Mouse (Mus musculus) brain, embryonic 18.5 days (tissue): ENCODE measurements around the gene Tasp1.
"Not testable (repeated sequence)": the region's sequence is repeated elsewhere in the genome, so short reads cannot be mapped to it uniquely, and the experiment has no call there.

Experiments
- DNase-seq: peaks from one replicate; pipeline ENCODE4 v3.0.0-alpha.2; 2012; ENCODE audit warnings: low read depth, low spot score

Tasp1 gene

GRCm38 (mm10) chr2:140066353-140067314 lies at the start of gene Tasp1:
Tasp1 (minus strand) TSS chr2:140066805.
- peak; percentile 88 for DNase-seq

DNA sequence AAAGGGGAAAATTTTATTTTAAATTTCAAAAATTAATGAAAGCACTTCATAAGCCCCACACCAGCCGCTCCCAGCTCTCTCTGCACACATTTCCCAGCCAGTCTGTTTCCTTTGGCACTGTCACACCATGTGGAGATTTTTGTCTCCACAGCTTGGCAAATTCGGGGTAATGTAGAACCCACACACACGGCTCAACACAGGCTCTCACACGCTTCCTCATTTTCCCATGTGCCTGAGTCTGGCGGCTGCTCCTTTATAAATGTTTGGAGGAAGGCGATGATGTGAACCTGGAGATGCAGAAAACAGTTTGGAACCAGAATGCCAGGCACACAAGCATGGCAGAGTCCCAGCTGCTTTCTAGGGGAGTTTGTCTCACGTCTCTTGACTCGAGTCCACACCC lies 47.2 kb upstream of the Tasp1 start:
- DNase-seq: peak; percentile 20

DNA sequence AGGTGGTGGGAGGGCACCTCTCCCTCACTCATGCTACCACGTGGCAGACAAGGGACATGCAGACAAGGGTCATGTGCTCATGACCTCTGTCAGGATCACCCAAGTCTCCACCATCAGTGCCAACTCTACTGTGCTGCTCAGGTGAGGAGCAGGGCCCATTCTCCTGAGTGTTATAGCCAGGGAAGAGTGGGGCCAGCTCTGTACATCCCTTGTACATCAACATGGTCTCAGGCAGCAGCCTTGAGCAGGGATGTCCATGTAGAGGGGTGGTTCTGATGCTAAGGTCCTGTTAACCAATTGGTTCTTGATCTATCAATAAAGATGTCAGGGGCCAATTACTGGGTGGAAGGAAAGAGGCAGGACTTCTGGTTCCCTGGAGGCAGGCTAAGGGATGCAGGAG lies 42.3 kb upstream of the Tasp1 start:
- DNase-seq: no peak

- DNase-seq: no peak
Measured at GRCm38 (mm10) chr2:140107641-140108040, 41.0 kb upstream of the Tasp1 start.

DNA sequence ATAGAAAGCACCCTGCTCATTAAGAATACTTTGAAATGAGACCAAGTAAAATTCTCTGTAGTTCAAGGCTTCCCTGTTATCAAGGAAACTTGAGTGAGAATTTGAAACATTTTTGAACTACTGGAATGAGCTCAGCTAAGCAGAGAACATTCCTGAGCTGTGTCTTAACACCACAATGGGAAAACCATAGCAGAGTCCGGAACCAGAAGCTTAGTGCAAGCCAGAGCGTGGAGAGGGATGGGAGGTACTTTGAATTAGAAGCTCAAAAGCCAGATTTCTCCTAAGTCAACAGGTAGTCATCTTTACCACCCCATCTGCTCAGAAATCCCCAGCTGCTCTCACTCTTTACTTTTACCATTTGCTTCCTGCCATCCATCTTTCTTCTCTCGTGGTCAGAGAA lies 38.3 kb upstream of the Tasp1 start:
- no peak for DNase-seq

GRCm38 (mm10) chr2:140100551-140101474 lies 34.2 kb upstream of the Tasp1 start:
- no peak for DNase-seq

- DNase-seq: no peak
Measured at GRCm38 (mm10) chr2:140099971-140100370, 33.4 kb upstream of the Tasp1 start.

- DNase-seq: no peak
Measured at GRCm38 (mm10) chr2:140097131-140097591, 30.6 kb upstream of the Tasp1 start.

DNA sequence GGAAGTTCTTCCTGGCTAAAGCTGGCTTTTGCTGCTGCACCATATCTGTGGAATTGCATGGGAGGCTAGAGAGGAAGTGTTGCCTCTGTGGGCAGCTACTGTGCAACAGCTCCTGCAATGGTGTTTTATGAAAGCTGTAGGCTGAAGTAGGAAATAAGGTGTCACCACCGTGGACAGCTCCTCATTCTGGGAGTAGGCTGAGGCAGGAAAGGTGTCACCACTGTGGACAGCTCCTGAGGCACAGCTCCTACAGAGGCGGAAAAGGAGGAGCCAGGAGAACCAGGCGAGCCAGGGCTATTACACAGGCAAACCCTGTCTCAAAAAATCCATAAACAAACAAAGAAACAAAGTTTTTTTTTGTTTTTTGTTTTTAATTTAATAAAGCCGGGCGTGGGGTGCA lies 29.4 kb upstream of the Tasp1 start:
- no peak for DNase-seq

- no peak for DNase-seq
Measured at GRCm38 (mm10) chr2:140093433-140093832, 26.8 kb upstream of the Tasp1 start.

DNA sequence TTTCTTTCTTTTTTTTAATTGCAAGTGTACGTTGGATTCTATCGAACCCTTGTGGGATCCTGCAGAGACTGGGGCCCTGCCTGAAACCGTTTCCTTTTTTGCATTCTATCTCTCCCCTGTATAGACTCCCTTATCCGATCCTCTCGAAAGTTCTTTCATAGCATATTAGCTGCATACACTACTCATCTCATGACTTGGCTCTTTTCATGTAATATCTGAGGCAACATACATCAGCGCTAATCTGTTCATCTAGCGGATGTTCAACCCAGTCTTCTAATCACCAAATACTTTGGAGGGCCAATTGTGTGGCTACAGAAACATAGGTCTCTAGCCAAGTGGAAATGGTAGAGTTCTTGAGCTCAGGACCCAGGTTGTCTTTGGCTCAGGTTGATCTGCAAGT lies 17.6 kb upstream of the Tasp1 start:
- DNase-seq: no peak

DNA sequence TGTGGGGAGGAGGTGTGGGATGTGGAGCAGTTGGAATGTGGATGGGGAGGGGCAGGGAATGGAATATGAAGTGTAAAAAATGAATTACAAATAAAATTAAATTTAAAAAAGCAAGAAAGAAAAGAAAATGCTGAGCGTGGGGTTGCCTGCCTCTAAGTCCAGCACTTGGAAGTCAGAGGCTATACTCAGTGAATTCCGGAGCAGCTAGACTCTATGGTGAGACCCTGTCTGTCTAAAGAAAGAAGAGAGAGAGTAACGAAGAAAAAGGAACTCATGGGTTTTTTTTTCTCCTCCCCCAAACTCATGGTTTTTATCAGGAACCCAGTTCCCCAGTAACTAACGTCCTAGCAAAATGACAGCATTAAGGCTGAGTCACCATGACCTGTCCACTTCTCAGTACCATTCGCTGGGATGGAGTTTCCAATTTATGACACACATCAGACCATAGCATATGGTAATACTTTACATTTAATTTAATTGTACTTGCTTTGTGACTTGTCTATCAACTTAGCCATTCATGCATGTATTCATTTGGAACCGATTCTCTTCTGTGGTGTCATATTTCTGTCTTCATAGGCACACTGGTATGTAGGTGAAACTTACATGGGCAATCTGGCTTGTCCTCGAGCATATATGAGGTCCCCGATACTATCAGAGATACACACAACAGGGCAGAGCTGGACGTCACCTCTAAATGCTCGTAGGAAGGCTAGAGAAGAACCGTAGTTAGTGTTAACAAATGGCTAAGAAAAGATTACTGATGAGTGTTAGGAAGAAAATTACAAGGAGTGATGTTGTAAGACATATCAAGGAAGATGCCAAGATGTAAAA lies 14.4 kb upstream of the Tasp1 start:
- DNase-seq: no peak

GRCm38 (mm10) chr2:140079284-140079683 lies 12.7 kb upstream of the Tasp1 start:
- DNase-seq: not testable (repeated sequence)

DNA sequence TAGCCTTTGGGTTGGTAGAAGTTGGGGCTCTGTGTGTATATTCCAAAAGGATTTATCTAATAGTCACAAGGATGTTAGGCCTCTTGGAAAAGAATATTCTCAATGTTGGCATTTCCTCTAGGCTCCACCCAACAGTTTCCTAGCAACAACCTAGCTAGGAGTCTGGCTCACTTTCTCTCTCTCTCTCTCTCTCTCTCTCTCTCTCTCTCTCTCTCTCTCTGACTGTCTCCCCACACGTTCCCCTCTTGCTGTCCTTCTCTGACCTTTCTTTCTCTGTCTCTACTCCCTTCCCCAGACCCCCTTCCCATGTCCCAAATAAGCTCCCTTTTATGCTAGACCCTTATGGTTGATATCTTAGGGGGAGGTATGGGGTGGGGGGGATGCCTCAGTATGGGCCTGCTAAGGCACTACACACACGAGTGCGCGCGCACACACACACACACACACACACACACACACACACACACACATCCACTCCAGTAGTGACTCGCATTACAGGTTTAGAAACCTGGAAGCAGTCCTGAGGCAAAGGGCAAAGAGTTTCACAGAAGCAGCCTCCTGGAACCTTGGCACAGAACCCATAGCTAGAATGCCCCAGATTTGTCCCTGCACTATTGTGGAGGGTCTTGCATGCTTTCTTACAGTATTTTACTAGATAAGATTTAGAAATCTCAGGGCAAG lies 12.1 kb upstream of the Tasp1 start:
- DNase-seq: no peak

- DNase-seq: no peak
Measured at GRCm38 (mm10) chr2:140077476-140077875, 10.9 kb upstream of the Tasp1 start.

- DNase-seq: no peak
Measured at GRCm38 (mm10) chr2:140075150-140075549, 8.5 kb upstream of the Tasp1 start.

GRCm38 (mm10) chr2:140067516-140067915 lies 911 bp upstream of the Tasp1 start:
- no peak for DNase-seq

DNA sequence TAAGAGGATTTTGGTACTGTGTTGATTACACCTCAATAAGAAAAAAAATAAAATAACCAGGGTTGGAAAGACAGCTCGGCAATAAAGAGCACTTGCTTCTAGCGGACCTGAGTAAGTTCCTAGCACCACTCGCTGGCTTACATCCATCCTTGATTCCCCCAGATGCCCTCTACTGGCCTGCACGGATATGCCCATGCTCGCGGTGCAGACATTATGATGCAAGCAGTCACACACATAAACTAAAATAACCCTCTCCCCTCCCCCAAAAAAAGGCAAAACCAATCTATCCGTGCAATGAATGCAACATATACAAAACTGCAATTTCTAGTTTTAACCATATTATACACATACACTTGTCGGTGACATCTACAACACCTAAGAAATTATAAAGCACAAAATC lies 929 bp downstream of the Tasp1 start:
- no peak for DNase-seq

GRCm38 (mm10) chr2:140061481-140061880 lies 5.1 kb downstream of the Tasp1 start:
- no peak for DNase-seq

DNA sequence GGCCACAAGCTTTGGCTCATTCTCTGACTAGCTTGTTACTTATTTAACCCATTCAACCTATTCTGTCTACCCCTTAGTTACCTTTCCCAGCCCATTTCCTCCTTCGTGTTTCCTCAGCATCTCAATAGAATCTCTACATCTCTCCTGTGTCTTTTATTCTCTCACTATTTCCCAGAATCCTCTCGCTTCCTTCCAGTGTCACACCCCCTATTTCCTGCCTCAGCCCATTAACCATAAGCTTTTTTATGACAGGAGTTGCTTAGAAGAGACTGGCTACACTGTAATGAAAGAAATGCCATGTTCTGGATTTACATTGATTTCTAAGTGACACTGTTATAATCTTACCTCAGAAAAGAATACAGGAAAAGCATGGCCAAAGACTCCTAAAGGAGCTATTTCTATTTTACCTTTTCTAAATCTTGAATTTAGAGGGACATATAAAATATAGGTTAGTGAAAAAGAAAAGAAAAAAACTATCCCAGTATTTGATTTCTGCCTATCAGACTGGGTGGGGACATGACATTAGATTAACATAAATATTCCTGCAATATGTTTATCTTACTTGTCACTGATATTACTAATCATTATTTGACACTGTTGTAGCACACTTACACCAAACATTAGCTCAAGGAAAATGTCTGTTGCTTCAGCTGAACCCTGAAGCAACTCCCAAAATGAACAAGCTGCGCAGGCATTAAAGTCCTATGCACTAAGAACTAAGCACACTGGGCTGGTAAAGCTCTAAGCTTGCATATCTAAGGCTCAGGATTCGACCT lies 6.3 kb downstream of the Tasp1 start:
- DNase-seq: no peak
